Mouse (Mus musculus): Measurements from ENCODE around the gene Vav2.
A peak's percentile ranks its signal among the peaks of the same experiment; 100 is the strongest.

The Vav2 gene

DNA sequence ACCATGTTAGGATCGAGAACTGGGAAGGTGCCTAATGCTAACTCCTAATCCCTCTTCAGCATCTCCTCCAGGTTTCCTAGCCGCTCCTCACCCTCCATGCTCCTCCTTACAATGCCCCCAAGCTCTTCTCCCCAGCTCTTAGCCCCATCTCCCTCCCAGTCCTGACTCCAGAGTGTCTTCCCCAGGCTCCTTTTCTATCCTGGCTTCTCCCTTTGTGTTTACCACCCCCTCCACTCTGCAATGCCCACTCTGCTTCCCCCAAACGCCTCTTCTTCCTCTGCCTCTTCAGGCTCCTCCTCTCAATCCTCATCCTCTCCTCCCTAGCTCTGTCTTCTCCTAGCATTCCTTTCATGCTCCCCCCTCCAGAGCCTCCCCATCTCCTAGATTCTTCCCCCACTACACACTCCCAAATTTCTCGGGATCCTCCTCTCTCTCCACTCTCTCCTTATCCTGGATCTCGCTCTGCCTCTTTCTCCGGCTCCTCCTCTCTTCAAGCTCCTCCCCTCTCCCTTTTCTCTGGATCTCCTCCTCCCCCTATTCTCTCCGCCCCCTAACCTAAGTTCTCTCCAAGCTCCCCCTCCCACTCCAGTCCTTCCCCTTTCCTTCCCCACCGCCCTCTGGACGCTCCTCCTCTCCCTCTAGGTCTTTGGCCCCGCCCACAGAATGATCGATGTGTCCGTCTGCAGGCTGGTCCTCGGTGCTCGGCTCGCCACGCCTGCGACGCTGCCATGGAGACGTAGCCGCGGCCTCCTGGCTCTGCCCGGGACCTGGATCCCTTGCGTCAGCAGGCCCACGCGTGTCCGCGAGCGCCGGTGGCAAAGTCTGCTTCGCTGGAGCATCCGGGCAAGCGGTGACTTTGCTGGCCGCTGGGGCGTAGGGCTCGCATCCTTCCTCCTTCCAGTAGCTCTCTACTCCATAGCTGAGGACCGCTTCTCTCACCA, 15.2 kb upstream of the Vav2 start, which contains the start of gene Brd3os:
Brd3os (plus strand) TSS at position 558 of the 941 bp plus-strand sequence.
- DNase-seq (ENCODE audit: low read depth): peak; percentile 97

GRCm38 (mm10) chr2:27438281-27438680, 11.4 kb upstream of the Vav2 start:
- peak; percentile 51 for DNase-seq (ENCODE audit: low read depth)

DNA sequence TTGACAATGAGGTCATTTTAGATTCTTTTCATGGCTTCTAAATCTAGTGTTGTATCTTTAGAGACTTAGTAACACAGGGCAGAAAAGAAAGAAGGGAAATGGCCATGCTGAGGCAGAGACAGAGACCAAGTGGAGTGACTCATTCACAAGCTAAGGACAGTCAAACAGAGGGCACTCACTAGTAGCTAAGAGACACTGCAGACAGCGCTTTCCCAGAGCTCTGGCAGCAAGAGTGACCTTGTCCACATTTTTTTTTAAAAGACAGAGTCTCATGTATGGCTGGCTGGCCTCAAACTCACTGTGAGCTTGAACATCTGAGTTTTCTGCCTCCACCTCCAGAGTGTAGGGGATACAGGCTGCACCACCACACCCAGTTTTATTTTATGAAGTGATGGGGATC, 11.0 kb upstream of the Vav2 start:
- DNase-seq (ENCODE audit: low read depth): no peak

- no peak for DNase-seq (ENCODE audit: low read depth)
Measured at GRCm38 (mm10) chr2:27432599-27432998, 5.8 kb upstream of the Vav2 start.

DNA sequence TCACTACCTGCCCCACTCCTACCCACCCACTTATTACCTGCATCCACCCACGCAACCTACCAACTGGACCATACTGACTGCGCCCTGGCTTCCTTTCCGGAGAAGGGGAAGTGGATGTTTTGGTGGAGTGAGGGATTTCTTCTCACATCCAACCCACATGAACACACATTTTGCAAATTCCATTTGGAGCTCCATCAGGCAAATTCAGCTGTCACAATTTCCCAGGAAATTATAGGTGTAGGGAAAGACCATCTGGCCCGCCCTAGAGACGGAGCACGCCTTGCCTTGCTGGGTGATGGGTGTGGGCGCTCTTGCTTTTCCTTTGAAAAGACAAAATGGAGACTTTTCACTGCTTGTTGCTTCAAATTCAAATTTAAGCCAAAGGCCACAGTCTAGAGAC, 3.8 kb upstream of the Vav2 start:
- DNase-seq (ENCODE audit: low read depth): no peak

GRCm38 (mm10) chr2:27428071-27428470, 1.2 kb upstream of the Vav2 start:
- peak; percentile 80 for DNase-seq (ENCODE audit: low read depth)

GRCm38 (mm10) chr2:27426406-27426854, 403 bp downstream of the Vav2 start:
- no peak for DNase-seq (ENCODE audit: low read depth)

- DNase-seq (ENCODE audit: low read depth): no peak
Measured at GRCm38 (mm10) chr2:27425751-27426405, 955 bp downstream of the Vav2 start.

DNA sequence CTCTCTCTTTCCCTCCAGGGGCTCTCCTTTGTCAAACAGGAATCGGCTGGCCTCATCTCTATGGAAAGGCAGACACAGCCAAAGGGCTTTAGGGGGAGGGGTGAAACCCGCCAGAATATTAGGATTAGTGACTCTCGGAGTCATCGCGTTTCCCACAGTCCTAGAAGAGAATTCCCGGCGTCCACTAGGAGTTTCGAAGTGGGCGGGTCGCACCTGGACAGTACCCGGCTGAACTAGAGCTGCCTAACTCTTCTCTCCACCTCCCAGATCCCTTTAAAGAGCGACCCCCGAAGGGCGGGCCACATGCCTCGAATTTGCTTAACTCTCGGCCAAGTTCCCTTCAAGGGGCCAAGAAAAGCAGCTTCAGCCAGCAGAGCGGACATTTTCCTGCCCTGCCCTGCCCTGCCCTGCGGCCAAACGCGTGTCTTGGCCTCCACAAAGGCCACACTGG, 1.6 kb downstream of the Vav2 start:
- no peak for DNase-seq (ENCODE audit: low read depth)

- no peak for DNase-seq (ENCODE audit: low read depth)
Measured at GRCm38 (mm10) chr2:27423596-27423995, 3.2 kb downstream of the Vav2 start.

- DNase-seq (ENCODE audit: low read depth): no peak
Measured at GRCm38 (mm10) chr2:27421293-27422068, 5.4 kb downstream of the Vav2 start.

DNA sequence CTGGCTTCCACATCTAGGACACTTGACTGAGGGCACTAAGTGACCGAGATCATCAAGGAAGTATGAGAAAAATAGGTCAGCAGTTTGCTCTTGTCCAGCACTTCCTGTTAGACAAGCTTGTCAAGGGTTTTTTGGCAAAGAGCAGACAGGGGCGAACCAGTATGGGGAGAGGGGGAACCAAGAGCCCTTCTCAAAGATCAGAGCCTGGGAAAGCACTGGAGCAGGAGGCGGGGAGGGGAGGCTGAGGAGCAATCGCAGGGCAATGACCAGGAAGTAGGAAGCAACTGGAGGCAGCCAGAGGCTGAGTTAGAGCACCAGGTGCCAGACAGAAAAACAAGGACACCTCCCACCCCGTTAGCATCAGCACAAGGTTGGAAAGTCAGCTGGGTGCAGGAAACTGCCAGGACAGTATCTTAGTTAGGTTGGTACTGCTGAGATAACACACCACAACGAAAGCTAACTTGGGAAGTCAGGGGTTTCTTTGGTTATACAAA, 8.2 kb downstream of the Vav2 start:
- DNase-seq (ENCODE audit: low read depth): no peak

GRCm38 (mm10) chr2:27417648-27418153, 9.1 kb downstream of the Vav2 start:
- DNase-seq (ENCODE audit: low read depth): no peak

DNA sequence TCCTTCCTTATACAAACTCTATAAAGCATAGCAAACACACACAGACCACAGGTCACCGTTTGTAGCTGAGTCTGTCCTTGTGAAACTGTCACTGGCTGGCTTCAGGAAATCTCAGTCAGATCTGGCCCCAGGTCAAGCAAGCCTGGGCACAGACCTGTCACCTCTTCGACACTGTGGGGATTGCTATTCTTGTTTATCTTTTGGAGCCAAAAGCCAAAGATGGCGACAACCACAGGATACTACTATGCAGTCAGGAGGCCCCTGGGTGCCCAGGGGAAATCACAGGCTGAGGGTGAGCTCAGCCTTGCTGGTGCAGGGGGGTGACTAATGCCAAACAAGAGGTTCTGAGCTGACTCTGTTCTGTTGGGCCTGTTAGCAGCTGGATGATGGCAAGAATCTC, 10.4 kb downstream of the Vav2 start:
- no peak for DNase-seq (ENCODE audit: low read depth)

GRCm38 (mm10) chr2:27415060-27415783, 11.6 kb downstream of the Vav2 start:
- DNase-seq (ENCODE audit: low read depth): no peak

- no peak for DNase-seq (ENCODE audit: low read depth)
Measured at GRCm38 (mm10) chr2:27413936-27414657, 12.7 kb downstream of the Vav2 start.

DNA sequence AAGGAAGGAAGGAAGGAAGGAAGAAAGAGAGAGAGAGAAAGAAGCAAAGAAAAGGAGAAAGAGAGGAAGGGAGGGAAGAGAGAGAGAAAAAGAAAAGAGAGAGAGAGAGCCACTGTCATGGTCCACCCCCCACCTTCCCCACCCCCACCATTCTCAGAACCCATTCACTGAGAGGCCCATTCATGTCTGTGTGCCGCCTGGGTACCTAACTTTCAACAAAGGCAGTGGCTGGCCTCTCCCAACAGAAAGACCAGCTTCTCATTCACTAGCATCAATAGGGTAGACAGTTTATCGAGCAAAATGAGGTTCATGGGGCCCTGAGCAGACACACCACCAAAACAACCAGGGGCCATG, 13.3 kb downstream of the Vav2 start:
- DNase-seq (ENCODE audit: low read depth): no peak

DNA sequence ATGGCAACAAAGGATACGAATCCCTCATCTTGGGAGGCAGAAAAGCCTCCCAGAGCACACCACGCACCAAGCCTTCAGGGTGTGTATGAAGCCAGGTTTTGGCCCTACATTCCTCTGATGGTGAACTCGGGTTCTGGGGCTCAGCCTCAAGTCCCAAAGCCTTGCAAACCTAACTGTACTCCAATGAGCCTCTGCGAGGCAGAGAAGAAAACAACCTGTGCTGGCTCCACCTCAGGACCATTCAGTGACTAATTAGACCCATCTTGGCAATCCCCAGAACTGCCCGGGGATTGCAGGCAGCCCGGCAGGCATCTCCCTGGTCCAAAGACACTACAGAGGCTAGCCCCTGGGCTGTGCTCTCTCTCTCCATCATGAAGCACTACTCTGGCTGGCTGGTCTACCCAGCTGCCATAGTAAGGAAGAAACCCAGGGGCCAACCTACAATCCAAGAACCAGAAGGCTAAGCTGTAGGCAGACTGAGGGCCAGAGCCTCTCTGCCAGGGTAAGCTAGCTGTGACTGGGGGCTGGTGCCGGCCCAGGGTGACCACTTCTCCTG, 14.5 kb downstream of the Vav2 start:
- DNase-seq (ENCODE audit: low read depth): no peak

GRCm38 (mm10) chr2:27411688-27412174, 15.1 kb downstream of the Vav2 start:
- no peak for DNase-seq (ENCODE audit: low read depth)

DNA sequence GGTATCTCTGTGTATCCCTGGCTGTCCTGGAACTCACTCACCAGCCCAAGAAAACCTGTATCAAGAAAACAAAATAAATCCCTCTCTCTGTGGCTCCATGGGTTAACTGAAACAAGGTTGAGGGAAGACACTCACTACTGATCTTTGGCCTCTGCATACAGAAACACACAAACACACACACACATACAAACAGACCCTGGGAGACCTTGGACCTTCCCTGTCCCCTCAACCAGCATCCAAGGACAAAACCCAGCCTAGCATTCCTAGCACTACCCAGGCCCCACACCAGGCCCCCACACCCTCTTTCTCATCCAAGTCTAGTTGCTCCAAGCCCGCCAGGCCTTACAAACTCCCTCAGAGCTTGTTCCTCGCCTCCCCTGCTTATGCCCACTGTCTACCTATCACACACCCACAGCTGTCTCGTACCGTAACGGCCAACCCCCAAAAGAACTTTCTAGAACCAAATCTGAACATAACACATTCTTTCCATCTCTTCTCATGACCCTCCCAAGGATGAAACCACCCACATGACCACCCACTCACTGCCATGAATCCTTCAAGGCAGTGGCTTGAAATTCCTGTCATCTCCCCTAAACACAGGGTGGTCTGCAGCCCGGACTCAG, 16.2 kb downstream of the Vav2 start:
- no peak for DNase-seq (ENCODE audit: low read depth)
